Mouse (Mus musculus) cortical plate, adult 2 months (tissue): ENCODE data around the gene Lhfp.

ENCODE experiments used
- CTCF ChIP-seq: fragments of 200-500 bp; IDR thresholded peaks from 2 replicates; pipeline ENCODE4 v1.5.1; 2011; ENCODE audit warnings: mild to moderate bottlenecking, control low read depth, low read length; ENCODE audit not compliant: insufficient read depth; ENCODE audit errors: extremely low read depth
- POLR2A ChIP-seq: fragments of 200-500 bp; IDR thresholded peaks from 2 replicates; pipeline ENCODE4 v1.6.1; 2011; ENCODE audit warnings: mild to moderate bottlenecking, low read length, control low read depth; ENCODE audit not compliant: insufficient read depth; ENCODE audit errors: extremely low read depth

DNA sequence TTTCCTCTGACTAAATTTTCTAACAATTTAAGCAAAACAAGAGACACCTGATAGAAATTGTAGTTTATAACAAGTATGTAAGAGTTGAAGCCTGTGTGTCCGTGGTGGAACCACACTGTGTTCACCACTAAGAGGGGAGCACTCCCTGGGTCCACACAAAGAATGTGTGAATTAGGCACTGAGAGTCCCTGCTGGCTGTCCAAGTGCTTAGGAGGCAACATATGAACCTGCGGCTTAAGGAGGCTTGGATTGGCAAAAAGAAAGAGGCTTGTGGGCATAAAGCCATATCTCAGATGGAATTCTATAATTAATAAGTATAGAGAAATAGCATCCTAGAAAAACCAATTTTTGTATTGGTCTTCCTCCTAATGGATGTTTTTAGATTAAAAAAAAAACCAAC, 104.2 kb downstream of the Lhfp start:
- TF ChIP-seq CTCF: no peak
- no peak for TF ChIP-seq POLR2A
